Mouse (Mus musculus) frontal cortex, adult 2 months (tissue): Measurements from ENCODE around the gene Mfge8. TPM values are rescaled to one million over a fixed set of nuclear protein-coding genes. Genes with fewer than 3 reads are reported as not detected.

Experiments used
- DNase-seq, 2 experiments: peaks; one replicate each; pipeline ENCODE4 v3.0.0; 2022; ENCODE audit warnings: low spot score in 1 of 2; ENCODE audit errors: extremely low spot score in 1 of 2
- polyA plus RNA-seq: library from polyadenylated mRNA; depleted of rRNA; stranded (reverse); fragments of >200 nt; gene quantifications from 2 replicates; pipeline ENCODE4 v1.2.3, GENCODE M21; 2012; rRNA removed

The Mfge8 gene
- polyA plus RNA-seq, 1 experiment = 340 TPM

DNA sequence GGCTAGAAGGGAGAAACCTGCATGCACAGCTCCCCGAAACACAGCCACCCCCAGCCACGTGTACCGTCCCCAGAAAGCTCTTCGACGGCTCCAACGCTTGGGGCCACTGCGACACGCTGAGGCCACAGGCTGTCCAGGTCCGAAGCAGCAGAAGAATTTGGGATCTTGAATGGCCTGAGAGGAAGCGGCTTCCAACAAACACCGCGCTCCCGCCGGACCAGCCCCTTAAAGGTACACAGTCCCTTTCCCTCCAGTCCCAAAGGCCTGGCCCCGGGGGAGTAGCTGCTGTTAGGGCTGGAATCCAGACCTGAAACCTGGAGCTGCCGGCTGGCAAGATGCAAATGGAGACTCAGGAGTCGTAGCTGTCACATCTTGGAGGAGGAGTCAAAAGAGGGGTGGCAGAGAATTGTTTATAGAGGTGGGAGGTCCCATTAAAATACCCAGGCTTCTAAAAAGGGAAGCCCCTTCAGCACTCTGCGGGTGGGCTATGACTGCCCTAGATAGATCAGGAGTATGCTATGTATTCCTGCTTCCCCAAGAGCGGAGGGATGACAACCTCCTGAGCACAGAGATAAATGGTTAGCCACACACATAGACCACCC is 17.9 kb downstream of the Mfge8 start, which contains the start of gene Hapln3:
TSS of gene Hapln3 (minus strand) at position 176 of the 602 bp plus-strand sequence.
- DNase-seq = no peak

DNA sequence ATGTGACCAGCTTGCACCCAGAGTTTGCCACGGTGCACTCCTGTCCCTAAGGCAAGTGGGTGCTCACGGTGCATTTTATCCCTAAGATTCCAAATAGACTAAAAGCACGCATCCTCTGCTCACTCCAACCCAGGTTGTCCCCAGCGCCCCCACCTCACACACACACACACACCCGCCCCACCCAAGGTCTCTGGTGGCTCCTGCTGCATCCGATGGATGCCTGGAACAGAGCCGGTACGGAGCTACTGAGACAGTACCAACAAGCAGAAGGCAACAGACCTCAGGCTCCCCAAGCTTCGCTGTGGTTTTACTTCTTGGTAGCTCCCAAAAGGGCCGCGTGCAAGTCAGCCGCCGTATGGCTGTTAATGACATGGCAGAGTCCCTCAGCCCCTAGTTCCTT is 18.5 kb downstream of the Mfge8 start:
- no peak for DNase-seq

- DNase-seq = no peak
These were observed 19.0 kb downstream of the Mfge8 start for GRCm38 (mm10) chr7:79129883-79130282.

DNA sequence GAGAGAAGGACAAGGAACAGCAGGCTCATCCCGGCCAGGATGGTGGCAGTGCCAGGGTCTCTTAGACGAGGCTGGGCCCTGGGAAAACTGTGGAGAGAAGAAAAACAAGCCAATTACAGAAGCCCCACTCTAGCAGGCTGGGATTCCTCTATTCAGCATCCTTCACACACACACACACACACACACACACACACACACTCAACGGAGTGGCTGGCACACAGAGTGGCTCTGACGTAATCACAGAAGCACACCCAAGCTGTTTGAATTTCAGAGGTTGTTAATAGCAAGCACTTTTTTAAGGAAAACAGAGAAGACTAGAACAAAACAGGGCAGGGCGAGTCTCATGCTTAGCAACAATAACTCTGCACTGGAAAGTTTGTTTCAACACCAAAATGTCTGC is 25.4 kb downstream of the Mfge8 start:
- DNase-seq = peak in 1 of 2 experiments; percentile 47

- no peak for DNase-seq
These were observed 35.0 kb downstream of the Mfge8 start for GRCm38 (mm10) chr7:79113848-79114247.

GRCm38 (mm10) chr7:79096492-79096891 is 52.4 kb downstream of the Mfge8 start:
- no peak for DNase-seq

DNA sequence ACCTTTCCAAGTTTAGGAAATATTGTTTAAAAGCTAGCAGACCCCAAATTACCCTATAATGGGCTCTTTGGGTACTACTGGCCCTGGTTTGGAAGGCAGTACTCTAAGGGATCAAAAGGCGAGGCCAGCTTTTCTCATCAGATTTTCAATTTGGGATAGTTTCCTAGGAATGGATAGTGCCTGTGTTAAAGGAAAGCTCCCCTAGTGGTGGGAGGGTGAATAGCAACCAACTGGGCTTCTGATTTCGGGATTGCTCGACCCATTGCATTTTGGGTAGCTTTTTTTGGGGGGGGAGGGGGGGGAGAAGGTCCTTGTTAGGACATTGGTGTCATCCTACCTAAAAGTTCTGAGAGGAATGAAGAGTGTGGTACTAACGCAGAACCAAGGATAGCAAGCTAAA is 59.7 kb downstream of the Mfge8 start:
- peak in 1 of 2 experiments; percentile 50 for DNase-seq

Other genes starting within 250 kb of the Mfge8 start
- gene Isg20, start 235.6 kb downstream of the Mfge8 start, polyA plus RNA-seq = 3.1 and 4.7 TPM in 2 replicates
- gene Acan, start 95.6 kb downstream of the Mfge8 start, polyA plus RNA-seq = 2.5 and 3.3 TPM in 2 replicates
- 4.2 and 4.5 TPM in 2 replicates for gene Hapln3, start 18.0 kb downstream of the Mfge8 start, polyA plus RNA-seq
- gene Abhd2, start 124.1 kb upstream of the Mfge8 start, polyA plus RNA-seq = 38.6 and 39.2 TPM in 2 replicates
- gene Rlbp1, start 238.0 kb upstream of the Mfge8 start, polyA plus RNA-seq = 31.3 and 42.4 TPM in 2 replicates
- 0.34 and 0.46 TPM in 2 replicates for gene Fanci, start 242.9 kb upstream of the Mfge8 start, polyA plus RNA-seq